Mouse (Mus musculus): ENCODE data around the gene Ubr1.

- no peak for TF ChIP-seq POLR2A (IDR thresholded peaks at IDR 0.05; ENCODE audit: low read depth, low read length)
- no peak for TF ChIP-seq CTCF (IDR thresholded peaks at IDR 0.05; ENCODE audit: extremely low read depth, insufficient read length, insufficient replicate concordance, low read depth, low read length)
These were observed 5.8 kb upstream of the Ubr1 start for GRCm38 (mm10) chr2:120976308-120976707.

Measured in small intestine, adult 2 months (tissue).